Mouse (Mus musculus) MEL-GATA-1-ER (cell line): ENCODE measurements around the gene Cda.

ENCODE experiments used
- DNase-seq: peaks from one replicate; pipeline ENCODE4 v3.0.0-alpha.2; 2012; ENCODE audit warnings: low read depth; ENCODE audit errors: extremely low read depth

Gene Cda

DNA sequence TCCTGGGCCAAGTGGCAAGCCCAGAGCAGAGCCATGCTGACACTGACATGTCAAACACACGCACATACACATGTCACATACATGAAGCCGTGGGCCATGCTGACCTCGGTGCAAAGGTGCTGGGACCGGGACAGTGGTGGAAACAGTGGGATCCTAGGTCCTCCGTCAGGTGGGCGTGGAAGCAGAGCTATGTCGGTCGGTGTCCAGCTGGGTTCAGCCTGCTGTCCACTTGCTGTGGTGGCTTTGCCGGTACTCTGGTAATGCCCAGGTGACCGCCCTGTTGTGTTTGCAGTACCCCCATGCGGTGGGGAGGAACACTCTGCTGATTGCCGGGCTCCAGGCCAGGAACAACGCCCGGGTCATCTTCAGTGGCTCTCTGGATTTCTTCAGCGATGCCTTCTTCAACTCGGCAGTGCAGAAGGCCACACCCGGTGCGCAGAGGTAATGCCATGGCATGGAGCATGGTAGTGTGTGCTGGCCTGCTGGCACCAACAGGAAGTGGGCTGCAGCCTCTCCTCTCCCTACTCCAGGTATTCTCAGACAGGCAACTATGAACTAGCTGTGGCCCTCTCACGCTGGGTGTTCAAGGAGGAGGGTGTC lies 57.4 kb downstream of the Cda start:
- no peak for DNase-seq

DNA sequence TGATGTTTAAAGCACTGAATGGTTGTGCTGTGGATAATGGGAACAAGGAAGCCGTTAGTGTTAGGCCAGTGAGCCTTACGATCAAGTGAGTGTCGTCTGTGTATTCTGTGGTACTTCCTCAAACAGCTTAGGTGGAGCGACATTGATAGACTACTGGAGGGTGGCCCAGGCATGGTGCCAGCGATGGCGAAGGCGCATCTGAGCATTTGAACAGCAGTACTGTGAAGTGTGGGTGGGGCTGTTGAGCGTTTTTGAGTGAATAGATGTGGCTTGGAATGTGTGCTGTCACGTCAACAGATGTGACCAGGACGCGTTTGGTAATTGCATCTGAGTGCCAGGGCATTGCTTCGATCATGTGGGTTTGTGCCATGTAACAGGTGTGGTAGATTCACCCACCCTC lies 60.1 kb downstream of the Cda start:
- DNase-seq: peak; percentile 92

DNA sequence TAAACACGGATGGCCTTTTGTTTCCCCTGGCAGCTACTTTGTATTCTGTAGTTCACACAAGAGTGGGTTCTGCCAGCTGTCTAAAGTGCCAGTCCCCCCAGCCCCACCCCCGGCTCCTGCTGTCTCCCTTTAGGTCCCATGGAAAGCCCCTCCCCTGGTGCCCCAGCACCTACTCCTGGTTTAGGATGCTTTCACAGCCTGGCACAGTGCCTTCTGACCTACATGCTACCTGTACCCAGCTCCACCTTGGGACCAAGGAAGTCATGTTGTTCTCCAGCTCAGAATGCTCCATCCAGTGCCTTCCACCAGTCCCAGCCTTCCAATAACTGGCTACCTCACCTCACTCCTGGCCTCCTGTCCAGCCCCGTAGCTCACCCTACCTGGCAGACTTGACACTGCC lies 60.8 kb downstream of the Cda start:
- DNase-seq: no peak

DNA sequence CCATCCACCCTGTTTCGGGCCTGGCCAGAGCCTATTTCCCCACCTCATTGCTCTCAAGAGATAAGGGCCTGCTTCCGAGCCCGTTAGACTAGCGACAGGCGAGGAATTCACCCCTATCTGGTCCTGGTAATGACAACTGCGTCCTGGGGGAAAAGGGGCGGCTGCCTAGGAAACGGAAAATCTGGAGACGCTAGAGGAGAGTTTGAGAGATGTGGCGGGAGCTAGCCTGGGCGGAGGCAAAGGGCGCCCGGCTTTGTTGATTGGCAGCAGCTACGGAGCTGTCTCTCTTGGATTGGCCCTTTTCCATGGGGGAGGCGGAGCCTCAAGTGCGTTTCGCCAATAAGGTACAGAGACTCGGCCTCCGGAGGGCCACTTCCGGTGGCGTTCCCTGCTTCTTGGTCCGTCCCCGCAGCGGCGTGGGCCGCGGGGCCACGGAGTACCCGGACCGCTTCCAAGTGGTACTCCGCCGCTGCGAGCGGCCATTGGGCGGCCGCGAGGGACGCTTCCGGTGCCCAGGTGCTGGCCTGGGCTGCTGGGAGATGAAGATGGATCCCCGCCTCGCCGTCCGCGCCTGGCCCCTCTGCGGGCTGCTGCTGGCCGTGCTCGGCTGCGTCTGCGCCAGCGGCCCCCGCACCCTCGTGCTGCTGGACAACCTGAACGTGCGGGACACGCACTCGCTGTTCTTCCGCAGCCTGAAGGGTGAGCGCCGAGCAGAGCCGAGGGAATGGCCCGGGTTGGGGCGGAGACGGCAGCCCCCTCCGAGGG lies 63.3 kb downstream of the Cda start, which contains the start of gene Ddost:
TSS of gene Ddost (plus strand) at position 391 of the 765 bp plus-strand sequence.
- DNase-seq: peak; percentile 100

DNA sequence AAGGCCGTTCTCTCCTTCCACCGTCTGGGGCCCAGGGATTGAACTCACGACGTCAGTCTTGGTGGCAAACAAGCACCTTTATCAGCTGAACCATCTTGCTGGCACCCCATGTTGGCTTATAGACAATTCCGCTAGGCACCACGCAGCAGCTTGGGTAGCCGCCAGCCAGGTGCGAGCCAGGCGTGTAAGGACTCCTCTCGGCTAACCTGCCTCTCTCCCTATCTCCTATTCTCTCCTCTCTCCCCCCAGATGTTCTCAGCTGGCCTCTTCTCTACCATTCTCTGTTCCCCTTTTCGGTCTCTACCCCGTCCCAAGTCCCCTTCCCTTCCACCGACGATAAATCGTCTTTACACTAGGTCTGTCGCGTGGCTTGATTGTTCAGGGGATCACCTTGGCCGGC lies 64.0 kb downstream of the Cda start:
- peak; percentile 83 for DNase-seq

DNA sequence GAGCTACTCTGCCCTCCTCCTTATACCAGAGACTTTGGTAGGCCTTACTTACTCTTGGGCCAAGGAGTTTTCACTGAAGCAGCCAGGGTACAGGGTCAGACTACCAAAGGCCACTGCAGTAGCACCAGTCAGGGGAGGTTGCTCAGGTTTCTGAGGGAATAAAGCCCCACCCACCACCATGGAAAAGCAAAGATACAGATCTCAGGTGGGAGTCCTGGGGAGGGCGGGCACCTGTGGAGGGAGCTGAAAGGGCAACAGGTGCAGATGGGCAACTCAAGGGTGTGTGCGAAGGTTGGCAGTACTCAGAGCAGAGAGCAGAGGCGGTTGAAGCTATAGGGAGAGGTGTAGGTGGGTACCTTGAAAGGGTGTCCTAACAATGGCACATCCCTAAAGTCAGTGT lies 64.8 kb downstream of the Cda start:
- no peak for DNase-seq

DNA sequence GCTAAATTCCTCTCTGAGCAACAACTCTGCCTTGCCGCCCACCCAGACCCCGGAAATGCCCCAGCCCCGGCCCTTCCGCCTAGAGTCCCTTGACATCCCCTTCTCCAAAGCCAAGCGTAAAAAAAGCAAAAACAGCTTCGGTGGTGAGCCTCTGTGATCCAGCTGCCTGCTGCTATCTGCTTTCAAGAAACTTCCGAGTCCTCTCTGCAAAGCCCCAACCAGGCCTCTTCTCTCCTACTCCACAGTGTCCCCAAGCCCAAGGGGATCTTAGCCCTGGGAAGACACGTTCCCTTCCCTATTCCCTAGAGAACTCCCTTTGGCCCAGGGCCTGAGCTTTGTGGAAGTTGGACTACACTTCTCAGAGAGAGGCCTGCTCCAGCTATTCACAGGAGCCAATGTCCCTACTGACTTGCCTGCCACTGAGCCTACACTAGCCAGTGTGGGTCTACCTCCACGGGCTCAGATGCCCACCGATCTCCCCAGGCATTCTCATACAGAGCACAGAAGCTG lies 66.5 kb downstream of the Cda start:
- DNase-seq: no peak

DNA sequence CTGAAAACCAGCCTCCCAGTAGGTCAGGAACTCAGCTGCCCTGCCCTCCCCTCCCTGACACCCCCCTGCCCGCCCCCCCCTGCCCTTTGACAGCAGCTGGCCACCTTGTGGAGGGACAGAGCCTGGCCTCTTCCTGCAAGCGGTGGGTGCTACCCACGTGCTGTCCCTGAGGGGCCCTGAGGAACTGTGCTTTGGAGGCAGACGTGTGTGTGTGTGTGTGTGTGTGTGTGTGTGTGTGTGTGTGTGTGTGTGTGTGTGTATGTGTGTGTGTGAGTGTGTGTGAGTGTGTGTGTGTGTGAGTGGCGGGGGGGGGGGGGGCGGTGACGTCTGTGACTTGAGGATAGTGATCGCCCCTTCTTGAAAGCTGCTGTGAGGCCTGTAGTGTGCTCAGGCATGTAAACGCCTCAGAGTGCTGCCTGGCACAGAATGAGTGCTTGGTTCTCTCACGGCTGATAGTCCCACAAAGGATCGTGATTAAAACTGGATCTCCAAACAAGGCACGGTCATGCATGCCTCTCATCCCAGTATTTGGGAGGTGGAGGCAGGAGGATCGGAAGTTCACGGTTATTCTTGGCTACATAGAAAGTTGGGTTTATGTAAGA lies 73.7 kb downstream of the Cda start:
- DNase-seq: no peak

DNA sequence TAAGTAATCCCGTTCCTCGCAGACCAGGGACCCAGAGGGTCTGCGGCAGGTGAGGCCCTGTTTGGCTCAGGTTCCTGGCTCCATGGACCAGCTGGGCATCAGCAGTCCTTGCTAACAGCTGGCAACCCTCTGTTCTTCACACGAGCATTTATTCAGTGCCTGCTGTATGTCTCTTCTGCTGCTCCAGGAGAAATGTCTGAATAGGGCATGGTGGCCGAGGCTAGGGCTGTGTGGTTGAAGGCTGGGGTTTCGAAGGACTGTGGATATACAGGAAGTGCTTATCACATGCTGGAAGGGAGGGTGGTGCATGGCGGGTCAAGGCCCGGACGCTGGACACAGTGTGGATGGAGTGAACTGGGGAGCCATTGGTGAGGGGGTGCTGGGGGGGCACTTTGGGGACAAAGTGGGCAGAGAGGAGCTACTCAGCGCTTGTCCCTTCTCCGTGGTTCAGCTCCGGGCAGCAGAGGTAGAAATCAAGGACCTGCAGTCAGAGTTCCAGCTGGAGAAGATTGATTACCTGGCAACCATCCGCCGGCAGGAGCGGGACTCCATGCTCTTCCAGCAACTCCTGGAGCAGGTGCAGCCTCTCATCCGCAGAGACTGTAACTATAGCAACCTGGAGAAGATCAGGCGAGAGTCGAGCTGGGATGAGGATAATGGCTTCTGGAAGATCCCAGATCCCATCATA lies 74.4 kb downstream of the Cda start:
- DNase-seq: no peak

DNA sequence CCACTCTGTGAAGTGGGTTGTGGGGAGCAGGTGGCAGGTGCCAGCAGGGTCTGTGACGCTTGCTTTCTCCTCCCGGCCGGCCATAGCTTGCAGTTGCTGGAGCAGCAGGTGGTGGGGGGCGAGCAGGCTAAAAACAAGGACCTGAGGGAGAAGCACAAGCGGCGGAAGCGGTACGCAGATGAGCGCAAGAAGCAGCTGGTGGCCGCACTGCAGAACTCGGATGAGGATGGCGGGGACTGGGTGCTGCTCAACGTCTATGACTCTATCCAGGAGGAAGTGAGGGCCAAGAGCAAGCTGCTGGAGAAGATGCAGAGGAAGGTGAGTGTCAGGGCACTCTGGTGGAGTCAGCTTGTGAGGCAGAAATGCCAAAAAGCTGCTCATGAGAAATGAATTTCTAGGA lies 75.8 kb downstream of the Cda start:
- DNase-seq: no peak

DNA sequence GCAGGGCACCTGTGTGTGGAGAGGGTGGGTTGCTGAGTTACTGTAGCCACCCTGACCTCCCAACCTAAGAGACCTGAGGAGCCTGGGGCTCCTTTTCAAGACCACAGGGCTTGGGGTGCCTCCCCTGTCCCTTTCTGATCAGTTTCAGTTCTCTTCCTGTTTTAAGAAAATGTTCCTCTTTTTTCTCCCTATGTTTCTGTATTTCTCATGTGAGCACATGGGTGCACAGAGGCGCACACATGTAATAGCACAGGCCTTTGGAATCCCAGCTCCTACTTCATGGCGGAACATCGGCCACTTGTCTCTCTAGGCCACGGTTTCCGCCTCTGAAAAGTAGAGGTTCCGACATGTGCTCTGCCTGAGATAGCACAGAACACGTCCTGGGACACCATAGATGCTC lies 79.1 kb downstream of the Cda start:
- no peak for DNase-seq
